Mouse (Mus musculus): ENCODE data around the gene Lage3. TPM values are rescaled to one million over a fixed set of nuclear protein-coding genes. Genes with fewer than 3 reads are reported as not detected.

The Lage3 gene
- polyA plus RNA-seq (2015; fragmentation: Nextera tagmentation; extraction: Ambion mirVana), result 69.7 and 78.4 TPM in 2 replicates

GRCm38 (mm10) chrX:74353467-74353770, at the start of gene Lage3:
Gene Lage3 (minus strand): TSS chrX:74353618.
- peak within 1 kb of the TSS; percentile 53 for H3K4me2 ChIP-seq (ENCODE audit: low read length)
- H3K4me1 ChIP-seq (ENCODE audit: control insufficient read depth, insufficient read depth, low read depth, low read length), result no peaks in the 10 kb centered on the region
- 12% methylated on average over 14 of the region's 22 CpGs for WGBS
- H3K27me3 ChIP-seq (replicated peaks; ENCODE audit: control insufficient read depth, insufficient read depth, low read length), result no peaks in the 10 kb centered on the region
- H3K36me3 ChIP-seq (ENCODE audit: control insufficient read depth, insufficient read depth, low read length), result no peaks in the 10 kb centered on the region
- peak within 1 kb of the TSS; percentile 61 for H3K9ac ChIP-seq (ENCODE audit: low read depth, low read length)
- peak; percentile 93 for ATAC-seq
- no peaks in the 10 kb centered on the region for H3K9me3 ChIP-seq (ENCODE audit: control insufficient read depth, low read length)
- peak within 1 kb of the TSS; percentile 43 for H3K4me3 ChIP-seq (ENCODE audit: low read length)
- peak within 1 kb of the TSS; percentile 75 for H3K27ac ChIP-seq (ENCODE audit: low read depth, low read length)

- Histone ChIP-seq H3K4me1 (ENCODE audit: control insufficient read depth, insufficient read depth, low read depth, low read length) (no peaks in the 10 kb centered on the region), H3K4me3 (ENCODE audit: low read length) (no peak overlapping the region), H3K9ac (ENCODE audit: low read depth, low read length) (no peak overlapping the region), H3K36me3 (ENCODE audit: control insufficient read depth, insufficient read depth, low read length) (no peaks in the 10 kb centered on the region), H3K27me3 (replicated peaks; ENCODE audit: control insufficient read depth, insufficient read depth, low read length) (no peaks in the 10 kb centered on the region), H3K4me2 (ENCODE audit: low read length) (no peak overlapping the region), H3K27ac (ENCODE audit: low read depth, low read length) (no peak overlapping the region), H3K9me3 (ENCODE audit: control insufficient read depth, low read length) (no peaks in the 10 kb centered on the region)
- WGBS, result 86% methylated on average over 3 of the region's 3 CpGs
- ATAC-seq, result no peak
Measured at GRCm38 (mm10) chrX:74400136-74400535, 46.7 kb upstream of the Lage3 start.

GRCm38 (mm10) chrX:74392535-74393443, 39.4 kb upstream of the Lage3 start, which contains the start of the genes Fam3a and Ikbkg:
Gene Fam3a (minus strand): TSS chrX:74393272.
Gene Ikbkg (plus strand): TSS chrX:74393290.
- Histone ChIP-seq H3K4me1 (ENCODE audit: control insufficient read depth, insufficient read depth, low read depth, low read length) (peaks cover 3% of the 10 kb centered on the region; the same call in 1 of the 2 replicates), H3K27ac (ENCODE audit: low read depth, low read length) (peak within 1 kb of the TSS; percentile 83), H3K4me3 (ENCODE audit: low read length) (peak within 1 kb of the TSS; percentile 55), H3K9ac (ENCODE audit: low read depth, low read length) (peak within 1 kb of the TSS; percentile 72), H3K36me3 (ENCODE audit: control insufficient read depth, insufficient read depth, low read length) (no peaks in the 10 kb centered on the region), H3K4me2 (ENCODE audit: low read length) (peak within 1 kb of the TSS; percentile 65), H3K27me3 (replicated peaks; ENCODE audit: control insufficient read depth, insufficient read depth, low read length) (no peaks in the 10 kb centered on the region), H3K9me3 (ENCODE audit: control insufficient read depth, low read length) (no peaks in the 10 kb centered on the region)
- 16% methylated on average over 30 of the region's 30 CpGs for WGBS
- ATAC-seq, result peak; percentile 100

GRCm38 (mm10) chrX:74388153-74388552, 34.7 kb upstream of the Lage3 start:
- H3K27ac ChIP-seq (ENCODE audit: low read depth, low read length), result no peak overlapping the region
- peaks cover 3% of the 10 kb centered on the region; the same call in 1 of the 2 replicates for H3K4me1 ChIP-seq (ENCODE audit: control insufficient read depth, insufficient read depth, low read depth, low read length)
- H3K36me3 ChIP-seq (ENCODE audit: control insufficient read depth, insufficient read depth, low read length), result no peaks in the 10 kb centered on the region; the same call in 1 of the 2 replicates

GRCm38 (mm10) chrX:74384451-74384850, 31.0 kb upstream of the Lage3 start:
- no peak for ATAC-seq
- no peaks in the 10 kb centered on the region for H3K4me1 ChIP-seq (ENCODE audit: control insufficient read depth, insufficient read depth, low read depth, low read length)
- H3K9me3 ChIP-seq (ENCODE audit: control insufficient read depth, low read length), result no peaks in the 10 kb centered on the region
- H3K27ac ChIP-seq (ENCODE audit: low read depth, low read length), result no peak overlapping the region
- WGBS, result 86% methylated on average over 2 of the region's 2 CpGs
- H3K4me3 ChIP-seq (ENCODE audit: low read length), result no peak overlapping the region
- no peaks in the 10 kb centered on the region; the same call in 1 of the 2 replicates for H3K36me3 ChIP-seq (ENCODE audit: control insufficient read depth, insufficient read depth, low read length)
- H3K4me2 ChIP-seq (ENCODE audit: low read length), result no peak overlapping the region
- no peaks in the 10 kb centered on the region for H3K27me3 ChIP-seq (replicated peaks; ENCODE audit: control insufficient read depth, insufficient read depth, low read length)
- no peak overlapping the region for H3K9ac ChIP-seq (ENCODE audit: low read depth, low read length)

More at GRCm38 (mm10) chrX:74388153-74388552, 34.7 kb upstream of the Lage3 start:
- H3K9ac ChIP-seq (ENCODE audit: low read depth, low read length), result no peak overlapping the region
- no peak overlapping the region for H3K4me2 ChIP-seq (ENCODE audit: low read length)
- no peak overlapping the region for H3K4me3 ChIP-seq (ENCODE audit: low read length)
- no peak for ATAC-seq
- no peaks in the 10 kb centered on the region for H3K27me3 ChIP-seq (replicated peaks; ENCODE audit: control insufficient read depth, insufficient read depth, low read length)
- no peaks in the 10 kb centered on the region for H3K9me3 ChIP-seq (ENCODE audit: control insufficient read depth, low read length)

DNA sequence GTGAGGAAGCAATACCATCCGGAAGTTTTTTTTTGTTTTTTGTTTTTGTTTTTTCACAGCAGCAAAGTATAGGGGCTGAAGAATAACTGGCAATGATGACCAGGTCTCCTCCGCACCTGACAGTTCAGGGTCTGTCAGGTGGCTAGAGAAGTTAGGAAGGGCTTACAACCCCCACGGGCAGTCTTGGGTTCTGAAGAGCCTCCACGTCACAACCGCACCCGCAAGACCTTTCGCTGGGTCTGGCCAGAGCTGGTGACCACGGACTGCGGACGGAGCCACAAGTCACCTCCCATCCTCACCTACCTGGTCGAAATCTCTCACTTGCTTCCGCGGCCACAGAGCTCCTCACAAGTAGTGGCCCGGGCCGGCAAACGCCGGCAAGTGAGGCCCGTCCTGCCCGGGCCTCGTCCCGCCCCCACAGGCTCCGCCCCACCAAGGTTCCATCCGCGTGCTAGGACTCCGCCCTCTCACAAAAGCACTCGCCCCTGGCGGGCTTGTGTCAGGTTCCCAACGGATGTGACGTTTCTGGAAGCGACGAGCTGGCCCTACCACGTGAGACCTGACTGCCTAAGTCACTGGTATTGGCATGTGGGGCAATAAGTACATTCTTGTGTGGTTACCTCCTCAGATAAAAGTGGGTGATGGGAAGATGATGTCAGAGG, 19.6 kb upstream of the Lage3 start, which contains the start of the genes Ubl4a and Slc10a3:
Gene Ubl4a (minus strand): TSS at position 331 of the 662 bp plus-strand sequence.
Gene Slc10a3 (minus strand): TSS at position 462 of the 662 bp plus-strand sequence.
- Histone ChIP-seq H3K27me3 (replicated peaks; ENCODE audit: control insufficient read depth, insufficient read depth, low read length) (no peaks in the 10 kb centered on the region), H3K4me1 (ENCODE audit: control insufficient read depth, insufficient read depth, low read depth, low read length) (no peaks in the 10 kb centered on the region; the same call in none of the 2 replicates), H3K9me3 (ENCODE audit: control insufficient read depth, low read length) (no peaks in the 10 kb centered on the region), H3K4me2 (ENCODE audit: low read length) (peak within 1 kb of the TSS; percentile 59), H3K4me3 (ENCODE audit: low read length) (peak within 1 kb of the TSS; percentile 46), H3K27ac (ENCODE audit: low read depth, low read length) (0 out of 2 replicates have a peak within 1 kb of the TSS, but pooled peaks have one; percentile 5), H3K9ac (ENCODE audit: low read depth, low read length) (peak within 1 kb of the TSS; percentile 58), H3K36me3 (ENCODE audit: control insufficient read depth, insufficient read depth, low read length) (peaks cover 2% of the 10 kb centered on the region; the same call in 1 of the 2 replicates)
- peak; percentile 92 for ATAC-seq
- 21% methylated on average over 30 of the region's 32 CpGs for WGBS

DNA sequence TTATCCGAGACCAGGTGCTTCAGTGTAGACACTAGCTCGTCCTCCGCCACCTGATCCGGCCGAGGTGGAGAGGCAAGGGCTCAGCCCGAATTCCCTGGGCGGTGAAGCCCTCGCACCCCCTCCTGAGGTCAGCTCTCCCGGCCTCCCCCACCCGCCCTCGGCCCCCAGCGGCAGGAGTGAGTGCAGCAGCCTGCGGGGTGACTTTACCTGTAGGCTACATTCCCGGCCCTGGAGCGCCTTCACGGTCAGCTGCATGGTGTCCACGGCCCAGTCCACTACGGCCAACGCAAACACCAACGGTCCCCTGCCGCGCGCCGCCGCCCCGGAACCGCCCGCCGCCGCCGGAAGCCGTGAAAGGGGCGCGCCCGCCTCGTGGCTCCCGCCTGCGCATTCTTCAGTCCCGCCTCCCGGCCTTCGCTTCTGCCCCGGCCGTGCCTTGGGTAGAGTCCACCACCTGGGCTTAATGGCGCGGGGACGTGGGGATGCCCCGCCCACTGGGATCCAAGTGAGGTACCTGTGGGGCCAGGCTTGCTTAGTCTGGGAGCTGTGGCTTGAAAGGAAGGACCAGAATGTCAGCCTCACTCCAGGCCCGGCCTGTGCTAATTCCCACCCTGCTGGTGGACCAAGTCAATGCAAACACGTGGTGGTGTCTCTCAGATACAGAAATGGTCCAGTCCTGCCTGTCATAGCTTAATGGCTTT, 14.9 kb upstream of the Lage3 start:
- peak; percentile 80 for ATAC-seq
- 20% methylated on average over 44 of the region's 49 CpGs for WGBS
- Histone ChIP-seq H3K27ac (ENCODE audit: low read depth, low read length) (peak overlapping the region; percentile 80), H3K9me3 (ENCODE audit: control insufficient read depth, low read length) (no peaks in the 10 kb centered on the region), H3K4me1 (ENCODE audit: control insufficient read depth, insufficient read depth, low read depth, low read length) (peaks cover 8% of the 10 kb centered on the region), H3K9ac (ENCODE audit: low read depth, low read length) (peak overlapping the region; percentile 81), H3K36me3 (ENCODE audit: control insufficient read depth, insufficient read depth, low read length) (peaks cover 2% of the 10 kb centered on the region; the same call in 1 of the 2 replicates), H3K4me3 (ENCODE audit: low read length) (peak overlapping the region; percentile 61), H3K4me2 (ENCODE audit: low read length) (peak overlapping the region; percentile 70), H3K27me3 (replicated peaks; ENCODE audit: control insufficient read depth, insufficient read depth, low read length) (no peaks in the 10 kb centered on the region)

DNA sequence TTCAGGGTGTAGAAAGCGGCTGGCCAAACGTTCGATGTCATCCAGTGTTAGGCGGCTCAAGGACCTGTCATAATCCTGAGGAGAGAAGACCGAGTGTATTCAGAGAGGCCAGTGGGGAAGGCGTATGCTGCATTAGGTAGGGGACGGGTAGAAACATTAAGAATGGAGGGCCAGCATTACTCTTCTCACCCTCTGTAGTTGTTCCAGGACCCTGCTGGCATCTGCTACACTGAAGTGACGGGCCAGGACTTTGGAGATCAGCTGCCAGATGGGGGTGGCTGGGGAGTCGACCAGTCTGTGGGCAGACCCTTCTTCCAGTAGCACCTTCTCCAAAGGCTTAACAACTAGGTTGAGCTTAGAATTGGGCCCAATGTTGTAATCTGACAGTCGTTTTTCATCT, 14.1 kb upstream of the Lage3 start:
- Histone ChIP-seq H3K27ac (ENCODE audit: low read depth, low read length) (peak overlapping the region; percentile 80), H3K9me3 (ENCODE audit: control insufficient read depth, low read length) (no peaks in the 10 kb centered on the region), H3K36me3 (ENCODE audit: control insufficient read depth, insufficient read depth, low read length) (peaks cover 2% of the 10 kb centered on the region; the same call in 1 of the 2 replicates), H3K4me3 (ENCODE audit: low read length) (peak overlapping the region; percentile 61), H3K4me2 (ENCODE audit: low read length) (peak overlapping the region; percentile 70), H3K9ac (ENCODE audit: low read depth, low read length) (peak overlapping the region; percentile 81), H3K27me3 (replicated peaks; ENCODE audit: control insufficient read depth, insufficient read depth, low read length) (no peaks in the 10 kb centered on the region), H3K4me1 (ENCODE audit: control insufficient read depth, insufficient read depth, low read depth, low read length) (peaks cover 8% of the 10 kb centered on the region)
- 0 out of 2 replicates have a peak, but pooled peaks have one; percentile 12 for ATAC-seq
- 66% methylated on average over 10 of the region's 10 CpGs for WGBS

Data from hindbrain, embryonic 16.5 days (tissue).